Mouse (Mus musculus): ENCODE measurements around the gene Pdhx.

GRCm38 (mm10) chr2:102993841-102994607 lies 79.3 kb downstream of the Pdhx start:
- TF ChIP-seq CTCF (IDR thresholded peaks at IDR 0.05; ENCODE audit: extremely low read depth, insufficient read length, insufficient replicate concordance, low read depth, low read length) (no peak), POLR2A (IDR thresholded peaks at IDR 0.05; ENCODE audit: low read depth, low read length) (no peak)

Measured in small intestine, adult 2 months (tissue).